Mouse (Mus musculus): ENCODE measurements around the gene Ttl. TPM values are rescaled to one million over a fixed set of nuclear protein-coding genes. Genes with fewer than 3 reads are reported as not detected.
A peak's percentile ranks its signal among the peaks of the same experiment; 100 is the strongest.

The Ttl gene
- total RNA-seq, 4 experiments from 2014 or later: 17.9 to 22.8 (median 21.9) TPM

DNA sequence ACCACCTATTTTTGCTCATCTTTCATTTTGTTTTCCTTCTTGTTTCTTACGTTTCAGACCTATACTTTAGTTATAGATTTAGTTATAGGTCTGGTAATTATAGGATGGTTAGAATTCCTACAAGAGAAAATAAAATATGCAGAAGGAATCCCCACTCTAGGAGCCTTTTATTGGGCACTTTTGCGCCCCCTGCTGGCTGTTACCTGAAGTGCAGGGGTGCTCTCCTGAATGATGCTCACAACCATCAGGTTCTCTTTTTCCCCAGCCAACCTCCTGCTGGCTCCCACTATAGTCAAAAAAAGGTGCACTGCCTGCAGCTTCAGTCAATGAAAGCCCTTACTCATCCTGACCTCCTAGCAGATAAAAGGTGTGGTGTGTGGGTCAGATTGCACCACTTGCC is 19.2 kb downstream of the Ttl start:
- DNase-seq (ENCODE audit: low spot score): no peak

DNA sequence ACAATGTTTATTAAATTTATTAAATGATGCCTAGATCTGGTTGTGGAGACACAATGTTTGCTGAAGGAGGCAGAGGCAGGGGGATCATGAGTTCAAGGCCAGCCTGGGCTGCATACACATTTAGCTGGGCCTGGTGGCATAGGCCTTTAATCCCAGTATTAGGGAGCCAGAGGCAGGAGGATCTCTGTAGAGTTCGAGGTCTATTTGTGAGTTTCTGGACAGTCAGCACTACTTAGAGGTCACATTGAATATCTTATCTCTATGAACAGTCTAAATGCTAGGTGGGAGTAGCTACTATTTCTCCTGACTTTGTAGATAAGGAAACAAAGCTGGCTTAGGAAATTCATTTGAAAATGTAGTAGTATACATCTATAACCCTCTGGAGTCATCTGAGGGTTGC is 21.8 kb downstream of the Ttl start:
- no peak for DNase-seq (ENCODE audit: low spot score)

DNA sequence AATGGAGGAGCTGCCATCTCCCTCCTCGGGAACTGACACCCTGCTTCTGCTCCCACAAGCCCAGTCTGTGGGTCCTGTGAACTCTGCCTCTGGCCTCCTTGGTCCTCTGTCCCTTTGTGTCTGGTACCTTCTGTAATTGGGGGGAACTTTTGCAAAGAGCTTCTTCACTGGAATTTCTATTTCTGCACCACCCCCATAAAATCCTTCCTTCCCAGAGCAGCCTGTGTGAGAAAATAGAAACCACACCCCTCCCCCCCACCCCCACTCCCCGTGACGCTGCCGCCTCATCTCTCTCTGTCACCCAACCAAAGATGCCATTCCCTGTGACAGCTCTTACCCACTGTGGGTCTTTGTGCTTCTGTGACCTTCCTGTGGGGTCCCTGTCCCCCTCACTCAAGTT is 24.6 kb downstream of the Ttl start:
- DNase-seq (ENCODE audit: low spot score): no peak

DNA sequence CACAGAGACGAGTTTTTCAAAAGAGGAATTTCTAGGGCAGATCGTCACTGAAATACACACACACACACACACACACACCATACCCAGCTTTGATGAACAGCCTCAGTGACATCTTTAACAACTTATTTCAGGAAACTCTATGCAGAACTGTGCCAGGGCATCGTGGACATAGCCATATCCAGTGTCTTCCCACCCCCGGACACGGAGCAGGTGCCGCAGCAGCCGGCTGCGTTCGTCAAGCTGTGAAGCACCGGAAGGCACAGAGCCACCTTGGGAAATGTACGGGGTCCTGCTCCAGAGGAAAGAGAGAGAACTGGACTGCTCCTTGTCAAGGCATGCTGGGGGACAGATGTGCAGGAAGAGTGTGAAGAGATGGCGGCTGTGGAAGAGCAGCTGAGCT is 27.1 kb downstream of the Ttl start:
- no peak for DNase-seq (ENCODE audit: low spot score)

DNA sequence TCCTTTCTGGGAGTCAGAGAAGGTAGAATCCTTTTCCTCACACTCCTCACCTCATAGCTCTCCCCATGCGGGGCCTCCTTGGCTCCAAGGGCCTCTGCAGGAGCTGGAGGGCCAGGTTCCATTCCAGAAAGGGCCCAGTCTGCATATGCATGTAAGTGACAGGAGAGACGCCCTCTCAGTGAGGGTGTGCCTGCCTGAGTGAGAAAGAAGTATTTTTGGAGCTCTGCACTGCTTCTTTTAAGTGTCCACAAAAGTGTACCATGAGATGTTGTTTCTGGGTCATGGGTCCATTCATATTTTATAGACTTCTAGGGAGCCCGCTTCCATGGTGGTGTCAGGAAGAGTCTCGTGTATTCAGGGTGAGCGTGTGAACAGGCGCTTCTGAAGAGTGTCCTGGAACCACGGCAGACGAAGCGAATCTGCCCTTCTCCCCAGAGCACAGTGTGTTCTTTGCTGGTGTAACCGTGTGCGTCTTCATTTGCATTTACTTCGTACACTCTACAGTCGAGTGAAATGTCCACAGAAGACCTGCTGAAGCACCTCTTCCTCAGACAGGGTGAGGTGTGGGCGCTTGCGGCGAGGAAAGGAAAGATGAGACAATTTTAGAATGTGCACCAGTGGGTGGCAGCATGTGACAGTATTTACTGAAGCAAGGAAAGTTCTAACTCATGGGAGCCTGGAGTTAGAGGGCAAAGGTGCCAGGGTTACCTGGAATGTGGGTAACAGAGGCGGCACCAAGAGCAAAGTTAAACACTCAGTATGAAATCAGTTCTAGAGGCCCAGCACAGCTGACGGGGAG is 28.4 kb downstream of the Ttl start:
- DNase-seq (ENCODE audit: low spot score): no peak

DNA sequence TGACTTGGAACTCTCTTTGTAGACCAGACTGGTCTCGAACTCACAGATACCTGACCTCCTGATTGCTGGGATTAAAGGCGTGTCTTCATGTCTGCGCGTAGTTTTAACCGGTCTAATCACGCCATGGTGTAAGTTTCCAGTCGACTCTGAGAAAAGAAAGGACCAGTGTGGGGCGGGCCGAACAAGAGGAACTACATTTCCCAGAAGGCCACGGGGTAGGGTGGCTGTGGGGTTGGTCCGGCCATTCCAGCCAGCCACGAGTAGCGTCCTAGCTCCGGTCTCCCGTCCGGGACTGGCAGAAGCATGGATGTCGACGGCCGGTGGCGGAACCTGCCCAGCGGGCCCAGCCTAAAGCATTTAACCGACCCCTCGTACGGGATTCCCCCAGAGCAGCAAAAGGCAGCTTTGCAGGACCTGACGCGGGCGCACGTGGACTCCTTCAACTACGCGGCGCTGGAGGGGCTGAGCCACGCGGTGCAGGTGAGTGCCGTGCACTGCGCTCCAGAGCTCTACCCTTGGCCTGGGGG is 35.1 kb downstream of the Ttl start, which contains the start of gene Polr1b:
Polr1b (plus strand) TSS at position 212 of the 527 bp plus-strand sequence.
- peak; percentile 96 for DNase-seq (ENCODE audit: low spot score)

DNA sequence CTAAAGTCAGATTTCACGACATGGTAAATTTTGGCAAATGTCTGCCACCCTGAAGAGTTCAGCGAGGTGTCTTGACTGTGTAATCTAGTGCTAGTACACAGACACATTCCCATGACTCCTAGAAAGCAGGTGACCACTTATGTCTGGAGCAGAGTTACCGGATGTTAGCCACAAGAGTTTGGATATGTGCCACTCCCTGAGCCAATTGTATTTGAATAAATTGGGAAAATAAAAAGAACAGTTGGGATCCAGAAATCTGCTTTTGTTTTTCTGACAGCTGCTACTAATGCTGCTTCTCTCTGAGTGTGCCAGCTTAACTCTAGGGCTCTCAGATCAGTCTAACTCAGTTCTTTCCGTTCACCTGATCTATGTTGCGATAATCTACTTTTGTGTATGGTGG is 47.2 kb downstream of the Ttl start:
- DNase-seq (ENCODE audit: low spot score): no peak

DNA sequence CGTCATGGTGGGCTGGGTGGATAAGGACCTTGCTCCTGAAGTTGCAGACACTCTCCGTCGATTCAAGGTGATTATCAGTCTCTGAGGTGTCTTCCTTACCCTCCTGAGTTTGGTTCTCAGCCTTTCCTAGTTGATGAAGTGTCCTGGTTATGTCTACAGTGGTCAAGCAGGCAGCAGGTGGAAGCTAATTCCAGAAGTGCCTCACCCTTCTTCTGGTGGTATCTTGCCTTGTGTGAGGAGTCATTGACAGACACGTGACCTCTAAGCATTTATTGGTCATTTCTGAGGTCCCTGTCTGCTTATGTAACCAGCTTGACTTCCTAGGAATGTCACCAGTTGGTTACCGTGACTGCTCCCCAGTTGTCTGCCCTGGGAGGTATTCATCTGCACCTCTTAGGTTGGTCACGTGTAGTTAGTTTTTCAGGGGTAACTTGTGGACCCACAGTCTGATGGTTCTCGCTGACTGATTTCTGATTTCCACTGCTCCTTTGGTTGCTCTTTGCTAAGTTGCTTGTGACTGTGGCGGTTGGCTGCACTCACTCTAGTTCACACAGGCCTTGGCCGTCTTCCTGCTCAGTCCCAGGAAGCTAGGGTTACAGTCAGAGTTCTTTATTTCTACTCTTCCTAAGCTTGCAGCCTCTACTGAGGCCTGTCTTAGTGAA is 50.1 kb downstream of the Ttl start:
- no peak for DNase-seq (ENCODE audit: low spot score)

DNA sequence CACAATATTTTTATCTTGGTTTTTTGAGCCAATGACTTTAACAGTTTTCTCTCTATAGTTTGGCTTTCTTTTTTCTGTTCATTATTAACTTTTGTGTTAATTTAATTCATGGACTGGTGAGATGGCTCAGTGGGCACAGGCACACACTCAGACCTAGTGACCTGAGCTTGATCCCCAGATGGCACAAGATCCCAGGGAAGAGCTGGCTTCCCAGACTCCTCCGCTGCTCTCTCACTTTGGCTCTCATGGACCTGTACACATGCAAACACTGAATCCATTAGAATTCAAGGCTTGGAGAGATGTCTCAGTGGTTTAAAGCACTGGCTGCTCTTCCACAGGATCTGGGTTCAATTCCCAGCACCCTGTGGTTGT is 50.6 kb downstream of the Ttl start:
- no peak for DNase-seq (ENCODE audit: low spot score)

DNA sequence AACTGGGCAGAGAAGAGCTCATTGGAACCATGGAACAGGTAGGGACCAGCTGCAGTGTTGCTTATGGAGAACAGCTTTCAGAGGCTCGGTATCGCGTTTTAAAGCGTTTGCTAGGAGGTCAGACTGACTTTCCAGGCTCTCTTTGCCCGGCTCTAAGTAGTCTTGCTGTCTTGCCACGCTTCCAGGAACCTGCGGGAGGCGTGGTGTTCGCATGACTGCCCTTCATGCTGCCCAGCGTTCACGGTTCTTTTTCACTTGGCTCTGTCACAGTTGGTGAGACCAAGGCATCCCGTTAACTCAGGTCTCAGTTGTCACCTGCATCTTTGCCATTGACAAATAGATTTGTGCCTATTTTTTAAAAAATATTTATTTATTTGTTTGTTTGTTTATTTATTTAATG is 52.3 kb downstream of the Ttl start:
- no peak for DNase-seq (ENCODE audit: low spot score)

DNA sequence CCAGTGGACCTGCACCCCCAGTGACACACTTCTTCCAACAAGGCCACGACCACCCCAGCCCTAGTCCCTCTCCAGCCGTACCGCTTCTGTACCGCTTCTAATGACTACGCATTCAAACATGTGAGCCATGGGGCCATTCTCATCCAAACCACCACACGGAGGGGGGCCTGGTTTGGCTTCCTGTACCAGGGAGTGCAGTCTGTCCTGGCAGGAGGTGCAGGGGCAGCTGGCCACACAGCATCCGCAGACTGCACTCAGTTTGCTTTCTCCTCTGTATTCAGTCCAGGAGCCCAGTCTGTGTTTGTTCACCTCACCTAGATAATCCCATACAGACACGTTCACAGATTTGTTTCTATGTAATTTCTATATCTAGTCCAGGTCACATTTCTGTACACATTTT is 56.2 kb downstream of the Ttl start:
- DNase-seq (ENCODE audit: low spot score): no peak

DNA sequence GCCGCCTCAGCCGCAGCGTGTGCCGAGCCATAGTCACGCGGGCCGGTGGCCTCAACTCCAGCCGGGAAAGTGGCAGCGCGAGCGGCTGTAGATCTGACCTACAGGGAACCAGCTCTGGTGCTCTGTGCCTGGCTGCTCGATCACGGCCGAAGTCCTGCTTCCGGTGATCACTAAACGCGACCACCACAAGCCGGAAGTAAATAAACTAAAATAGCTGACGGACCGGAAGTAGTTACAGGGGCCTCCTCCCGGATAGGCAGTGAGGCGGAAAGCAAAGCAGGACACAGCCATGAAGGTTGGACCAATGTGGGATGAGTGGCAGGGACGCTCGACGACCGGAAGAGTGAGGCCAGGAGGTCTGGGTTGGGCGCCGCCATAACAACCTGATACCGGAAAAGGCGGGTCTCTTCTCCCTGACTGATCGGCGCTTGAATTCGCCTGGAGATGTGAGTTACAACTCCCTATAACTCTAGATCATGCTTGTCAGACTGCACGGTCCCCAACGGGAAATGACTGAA is 63.7 kb downstream of the Ttl start, which contains the start of gene Chchd5:
Chchd5 (plus strand) TSS at position 289 of the 518 bp plus-strand sequence.
- peak; percentile 95 for DNase-seq (ENCODE audit: low spot score)

DNA sequence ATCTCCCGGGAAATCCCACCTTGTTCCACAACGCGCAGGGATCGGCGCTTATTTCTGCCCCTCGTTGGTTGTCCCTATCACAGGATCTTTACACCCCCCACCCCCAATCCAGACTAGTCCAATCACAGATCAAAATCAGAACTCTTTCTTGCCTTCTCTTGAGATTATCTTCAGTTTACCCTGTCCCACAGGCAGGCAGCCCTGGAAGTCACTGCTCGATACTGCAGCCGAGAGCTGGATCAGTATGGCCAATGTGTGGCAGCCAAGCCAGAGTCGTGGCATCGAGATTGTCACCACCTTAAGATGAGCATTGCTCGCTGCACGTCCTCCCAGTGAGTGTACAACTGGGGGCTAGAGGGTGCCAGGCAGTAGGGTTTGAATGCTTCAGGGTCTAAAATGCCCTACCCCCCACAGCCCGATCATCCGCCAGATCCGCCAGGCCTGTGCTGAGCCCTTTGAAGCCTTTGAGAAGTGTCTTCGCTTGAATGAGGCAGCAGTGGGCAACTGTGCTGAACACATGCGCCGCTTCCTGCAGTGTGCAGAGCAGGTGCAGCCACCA is 64.3 kb downstream of the Ttl start:
- DNase-seq (ENCODE audit: low spot score): no peak

DNA sequence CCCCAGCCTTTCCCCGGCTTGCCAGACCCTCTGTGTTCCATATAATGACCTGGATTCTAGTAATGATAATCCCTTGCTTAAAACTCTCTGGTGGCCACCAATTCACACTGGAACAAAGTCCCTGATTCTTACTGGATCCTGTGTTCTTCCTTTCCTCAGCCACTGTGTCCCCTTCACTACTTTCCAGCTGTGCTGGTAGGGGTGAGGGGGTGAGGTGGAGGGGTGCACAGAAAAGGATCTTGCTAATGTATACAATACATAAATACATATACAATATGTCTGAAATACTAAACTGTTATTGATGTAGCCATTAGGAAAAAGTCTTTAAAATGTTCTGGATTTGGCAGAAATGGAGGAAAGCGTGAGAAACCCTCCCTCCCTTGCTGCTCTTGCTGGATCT is 65.0 kb downstream of the Ttl start:
- no peak for DNase-seq (ENCODE audit: low spot score)

DNA sequence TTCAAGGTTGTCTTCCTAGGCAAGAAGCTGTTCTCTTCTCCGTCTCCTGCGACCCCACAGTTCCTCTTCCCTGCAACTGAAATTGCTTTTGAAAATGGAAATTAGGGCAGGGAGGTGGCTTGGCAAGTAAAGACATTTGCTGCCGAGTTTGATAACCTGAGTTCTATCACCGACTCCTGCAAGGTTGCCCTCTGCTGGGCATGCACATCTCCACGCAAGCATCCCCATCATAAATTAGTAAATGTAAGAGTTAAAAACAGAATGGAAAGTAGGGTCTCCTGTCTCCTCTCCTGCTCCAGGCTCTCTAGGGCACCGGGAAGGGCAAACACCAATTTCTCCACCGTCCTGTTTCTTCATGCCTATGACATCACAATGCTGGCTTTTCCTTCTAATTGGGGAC is 66.5 kb downstream of the Ttl start:
- no peak for DNase-seq (ENCODE audit: low spot score)

DNA sequence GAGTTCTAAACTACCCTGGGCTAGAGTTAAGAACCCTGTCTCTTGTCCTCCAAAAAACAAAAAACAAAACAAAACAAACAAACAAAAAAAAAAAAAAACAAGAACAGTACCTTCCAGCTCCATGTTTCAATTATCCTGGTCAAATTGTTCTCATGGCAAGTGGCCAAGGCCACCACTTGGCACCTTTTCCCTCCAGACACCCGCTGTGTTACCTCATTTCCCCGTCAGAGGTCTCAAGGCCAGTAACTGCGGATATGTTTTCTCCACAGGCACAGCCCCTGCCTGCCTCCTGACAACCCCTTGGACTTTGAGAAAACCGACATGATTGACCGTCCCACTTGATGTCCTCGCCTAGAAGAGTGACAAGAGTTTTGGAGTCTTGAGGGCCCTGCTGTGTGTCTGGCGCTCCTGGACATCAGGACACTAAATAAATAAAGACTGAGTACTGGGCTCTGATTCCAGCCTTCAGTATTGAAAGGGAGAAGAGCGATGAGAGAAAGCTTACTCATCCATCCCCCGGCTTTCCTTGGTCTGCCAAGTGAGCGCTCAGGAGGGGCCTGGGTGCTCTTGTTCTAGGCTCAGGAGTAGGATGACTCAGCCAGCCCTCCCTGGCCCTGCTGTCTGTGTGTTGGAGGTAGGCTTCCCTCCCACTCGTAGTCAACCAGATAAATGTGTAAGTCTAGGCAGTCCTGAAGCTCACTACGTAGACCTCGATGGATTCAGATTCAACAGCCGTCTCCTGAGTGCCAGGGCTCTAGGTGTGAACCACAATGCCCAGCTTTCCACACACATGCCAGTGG is 67.5 kb downstream of the Ttl start:
- DNase-seq (ENCODE audit: low spot score): no peak

DNA sequence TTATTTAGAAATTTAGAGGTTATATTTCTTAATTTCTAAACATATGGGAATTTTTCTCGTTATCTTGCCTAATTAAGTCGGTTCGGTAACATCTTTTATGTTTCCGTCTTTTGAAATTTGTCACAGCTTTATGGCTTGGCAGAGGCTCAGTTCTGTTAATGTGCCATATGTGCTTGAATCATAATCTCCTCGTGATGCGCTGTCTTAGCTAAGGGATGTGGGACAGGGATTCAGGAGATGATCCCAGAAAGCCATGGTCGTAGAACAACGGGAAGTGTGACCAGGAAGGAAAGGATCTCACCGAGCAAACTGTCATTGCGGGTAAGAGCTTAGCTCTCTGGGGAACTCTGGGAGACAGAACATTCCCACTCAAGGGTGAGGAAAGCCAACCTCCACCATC is 74.2 kb downstream of the Ttl start:
- no peak for DNase-seq (ENCODE audit: low spot score)
